Mouse (Mus musculus) liver, adult 2 months (tissue): Measurements from ENCODE around the gene Apobec3. TPM values are rescaled to one million over a fixed set of nuclear protein-coding genes. Genes with fewer than 3 reads are reported as not detected.
A peak's percentile ranks its signal among the peaks of the same experiment; 100 is the strongest.
"Not testable (repeated sequence)": the region's sequence is repeated elsewhere in the genome, so short reads cannot be mapped to it uniquely, and the experiment has no call there.

ENCODE experiments used
- DNase-seq: peaks from one replicate; pipeline ENCODE4 v3.0.0-alpha.2; 2011; ENCODE audit warnings: low read depth, low spot score; ENCODE audit errors: extremely low read depth
- H3K27ac ChIP-seq: fragments of 200-500 bp; replicated peaks from 2 replicates; pipeline ENCODE4 v1.5.1; 2012; ENCODE audit warnings: low read depth, mild to moderate bottlenecking, control low read depth, inconsistent platforms, low read length; ENCODE audit not compliant: insufficient read depth
- H3K27me3 ChIP-seq: fragments of 200-500 bp; 2 replicates; pipeline ENCODE4 v1.6.1; 2012; ENCODE audit warnings: mild to moderate bottlenecking, moderate library complexity, low read length, inconsistent platforms; ENCODE audit not compliant: control insufficient read depth, insufficient read depth
- H3K36me3 ChIP-seq: fragments of 200-500 bp; 2 replicates; pipeline ENCODE4 v1.6.1; 2012; ENCODE audit warnings: low read length, inconsistent platforms; ENCODE audit not compliant: control insufficient read depth, insufficient read depth
- H3K4me1 ChIP-seq: fragments of 200-500 bp; 2 replicates; pipeline ENCODE4 v1.6.1; 2011; ENCODE audit warnings: low read length; ENCODE audit not compliant: control insufficient read depth, insufficient read depth
- H3K4me3 ChIP-seq: fragments of 200-500 bp; 2 replicates; pipeline ENCODE4 v1.5.1; 2011; ENCODE audit warnings: low read depth, mild to moderate bottlenecking, control low read depth, low read length, moderate library complexity; ENCODE audit not compliant: insufficient read depth
- H3K79me2 ChIP-seq: fragments of 200-500 bp; 2 replicates; pipeline ENCODE4 v1.6.1; 2012; ENCODE audit warnings: inconsistent platforms, mild to moderate bottlenecking, low read length, moderate library complexity; ENCODE audit not compliant: control insufficient read depth, insufficient read depth
- H3K9ac ChIP-seq: fragments of 200-500 bp; 2 replicates; pipeline ENCODE4 v1.6.1; 2012; ENCODE audit warnings: low read depth, mild to moderate bottlenecking, control low read depth, inconsistent platforms, low read length
- CTCF ChIP-seq: fragments of 200-500 bp; IDR thresholded peaks from 2 replicates; pipeline ENCODE4 v1.5.1; 2011; ENCODE audit warnings: low read depth, low read length, control low read depth
- POLR2A ChIP-seq: fragments of 200-500 bp; IDR thresholded peaks from 2 replicates; pipeline ENCODE4 v1.6.1; 2011; ENCODE audit warnings: low read length, control low read depth; ENCODE audit not compliant: insufficient read depth; ENCODE audit errors: extremely low read depth
- WGBS: fragments of 180-500 bp; shearing (Covaris S2); methylation state at CpG from one replicate; pipeline ENCODE4 v1.1.7; 2018; 5-methylcytosine and 5-hydroxymethylcytosine counted together
- polyA plus RNA-seq: library from polyadenylated mRNA; depleted of rRNA; stranded (reverse); fragments of >200 nt; gene quantifications from 2 replicates; pipeline ENCODE4 v1.2.3, GENCODE M21; 2012
- total RNA-seq: library from RNA; depleted of rRNA; stranded (reverse); fragments of >200 nt; gene quantifications from 2 replicates; pipeline ENCODE4 v1.2.3, GENCODE M21; 2014

The Apobec3 gene
- total and polyA plus RNA-seq, 2 experiments, result 2.4 to 2.6 TPM

- H3K27me3 ChIP-seq, result no peaks in the 10 kb centered on the region
- H3K4me1 ChIP-seq, result no peaks in the 10 kb centered on the region
- no peak overlapping the region for H3K27ac ChIP-seq
- WGBS, result 81% methylated on average over 12 of the region's 12 CpGs
- TF ChIP-seq POLR2A (no peak), CTCF (no peak)
- DNase-seq, result no peak
- no peak overlapping the region for H3K4me3 ChIP-seq
- no peaks in the 10 kb centered on the region for H3K79me2 ChIP-seq
- no peaks in the 10 kb centered on the region for H3K36me3 ChIP-seq
- no peak overlapping the region for H3K9ac ChIP-seq
Measured at GRCm38 (mm10) chr15:79939020-79939419, 47.6 kb downstream of the Apobec3 start.

- not testable (repeated sequence) for H3K9ac ChIP-seq, H3K4me1 ChIP-seq, H3K27me3 ChIP-seq, H3K27ac ChIP-seq, H3K4me3 ChIP-seq, DNase-seq, H3K36me3 ChIP-seq, H3K79me2 ChIP-seq
- 89% methylated on average over 6 of the region's 7 CpGs for WGBS
Measured at GRCm38 (mm10) chr15:79939501-79939900, 48.0 kb downstream of the Apobec3 start.

GRCm38 (mm10) chr15:79939913-79940312 lies 48.5 kb downstream of the Apobec3 start:
- no peak for DNase-seq
- TF ChIP-seq CTCF (no peak), POLR2A (no peak)
- no peak overlapping the region for H3K27ac ChIP-seq
- no peaks in the 10 kb centered on the region for H3K27me3 ChIP-seq
- no peaks in the 10 kb centered on the region for H3K36me3 ChIP-seq
- WGBS, result 90% methylated on average over 16 of the region's 16 CpGs
- H3K4me3 ChIP-seq, result no peak overlapping the region
- no peak overlapping the region for H3K9ac ChIP-seq
- no peaks in the 10 kb centered on the region for H3K4me1 ChIP-seq
- H3K79me2 ChIP-seq, result no peaks in the 10 kb centered on the region

GRCm38 (mm10) chr15:79940932-79941331 lies 49.5 kb downstream of the Apobec3 start:
- no peaks in the 10 kb centered on the region for H3K4me1 ChIP-seq
- TF ChIP-seq CTCF (peak; percentile 61; the same call in 1 of the 2 replicates), POLR2A (no peak)
- H3K27me3 ChIP-seq, result no peaks in the 10 kb centered on the region
- H3K79me2 ChIP-seq, result no peaks in the 10 kb centered on the region
- H3K9ac ChIP-seq, result no peak overlapping the region
- no peaks in the 10 kb centered on the region for H3K36me3 ChIP-seq
- no peak overlapping the region for H3K27ac ChIP-seq
- H3K4me3 ChIP-seq, result no peak overlapping the region
- 27% methylated on average over 8 of the region's 8 CpGs for WGBS
- peak; percentile 27 for DNase-seq

GRCm38 (mm10) chr15:79942541-79942940 lies 51.1 kb downstream of the Apobec3 start:
- no peaks in the 10 kb centered on the region for H3K36me3 ChIP-seq
- no peak overlapping the region for H3K9ac ChIP-seq
- no peaks in the 10 kb centered on the region for H3K27me3 ChIP-seq
- no peaks in the 10 kb centered on the region for H3K4me1 ChIP-seq
- TF ChIP-seq CTCF (no peak), POLR2A (no peak)
- H3K79me2 ChIP-seq, result no peaks in the 10 kb centered on the region
- WGBS, result 89% methylated on average over 6 of the region's 6 CpGs
- DNase-seq, result no peak
- H3K4me3 ChIP-seq, result no peak overlapping the region
- H3K27ac ChIP-seq, result no peak overlapping the region

GRCm38 (mm10) chr15:79943584-79943983 lies 52.1 kb downstream of the Apobec3 start:
- H3K9ac ChIP-seq, result no peak overlapping the region
- 86% methylated on average over 3 of the region's 3 CpGs for WGBS

More at GRCm38 (mm10) chr15:79943584-79943983, 52.1 kb downstream of the Apobec3 start:
- no peak for DNase-seq
- Histone ChIP-seq H3K27ac (no peak overlapping the region), H3K4me1 (no peaks in the 10 kb centered on the region), H3K36me3 (no peaks in the 10 kb centered on the region), H3K79me2 (no peaks in the 10 kb centered on the region), H3K4me3 (no peak overlapping the region), H3K27me3 (no peaks in the 10 kb centered on the region)
- TF ChIP-seq CTCF (no peak), POLR2A (no peak)
